Mouse (Mus musculus) cerebellum, postnatal 36 days (tissue): ENCODE measurements around the gene Mical2.

Experiments
- DNase-seq, 2 experiments: peaks; one replicate each; pipeline ENCODE4 v3.0.0; 2021 to 2022; ENCODE audit warnings: mixed read lengths in 2 of 2

Mical2 gene

DNA sequence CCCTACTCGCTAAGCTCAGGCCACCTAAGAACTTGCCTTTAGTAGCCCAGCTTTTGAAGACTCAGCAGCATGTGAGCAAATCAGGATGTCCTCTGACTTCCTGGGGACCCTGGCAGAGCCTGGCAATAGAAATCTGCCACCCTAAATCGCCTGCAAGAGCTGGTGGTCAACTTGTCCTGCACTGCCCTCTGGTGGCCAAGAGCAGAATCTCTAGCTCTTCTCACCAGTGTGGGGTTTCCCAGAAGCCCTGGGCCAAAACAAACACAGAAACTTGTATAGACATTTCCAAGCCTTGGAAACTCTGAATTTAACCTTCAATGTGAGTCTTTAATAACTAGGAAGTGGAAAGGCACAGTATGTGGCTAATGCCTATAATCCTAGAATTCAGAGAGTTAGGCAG is 143.4 kb downstream of the Mical2 start:
- DNase-seq: peak; percentile 87 to 89

DNA sequence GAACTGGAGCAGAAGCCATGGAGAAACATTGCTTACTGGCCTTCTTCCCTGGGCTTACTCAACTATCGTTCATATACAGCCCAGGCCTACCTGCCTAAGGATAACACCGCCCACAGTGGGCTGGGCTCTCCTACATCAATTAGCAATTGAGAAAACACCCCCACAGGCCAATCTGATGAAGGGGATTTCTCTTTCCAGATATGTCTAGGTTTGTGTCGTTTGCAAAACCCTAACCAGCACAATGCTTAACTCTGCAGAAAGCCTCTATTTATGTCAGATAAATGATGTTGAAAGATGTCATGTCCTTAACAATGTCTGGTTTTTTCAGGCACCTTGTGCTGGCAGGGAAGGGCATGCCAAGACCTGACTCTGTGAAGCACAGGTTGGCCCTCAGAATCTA is 144.3 kb downstream of the Mical2 start:
- DNase-seq: no peak

DNA sequence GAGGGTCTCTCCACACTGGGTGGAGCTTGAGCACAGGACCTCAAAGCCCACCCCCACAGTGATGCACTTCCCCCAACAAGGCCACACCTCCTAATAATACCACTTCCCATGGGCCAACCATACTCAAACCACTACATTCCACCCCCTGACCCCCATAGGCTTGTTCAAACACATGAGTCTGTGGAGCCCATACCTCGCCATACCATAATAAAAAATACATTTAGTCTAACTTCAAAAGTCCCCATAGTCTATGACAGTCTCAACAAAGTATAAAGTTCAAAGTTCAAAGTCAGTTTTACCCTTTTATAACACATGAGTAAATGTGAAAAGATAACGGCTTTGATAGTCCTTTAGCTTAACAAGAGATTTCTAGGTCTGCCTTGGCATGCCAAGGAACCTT is 145.7 kb downstream of the Mical2 start:
- no peak for DNase-seq

DNA sequence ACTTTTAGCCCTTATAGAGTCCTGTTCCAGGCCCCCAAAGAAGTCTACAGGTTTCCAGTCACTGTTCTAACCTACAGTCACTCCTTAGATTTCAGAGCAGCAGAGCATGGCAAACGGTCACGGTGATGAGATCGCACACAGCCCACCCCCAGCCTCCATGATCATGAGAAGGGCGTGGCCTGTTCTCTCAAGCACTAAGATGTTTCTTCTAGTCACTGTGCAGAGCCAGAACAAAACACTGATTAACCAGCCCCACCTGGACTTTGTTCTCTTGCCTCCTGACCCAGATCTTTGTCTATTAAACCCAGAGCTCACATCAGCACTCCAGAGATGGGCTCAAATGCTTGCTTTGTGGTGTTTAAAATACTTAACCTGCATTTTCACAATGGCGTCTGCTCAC is 148.4 kb downstream of the Mical2 start:
- no peak for DNase-seq

DNA sequence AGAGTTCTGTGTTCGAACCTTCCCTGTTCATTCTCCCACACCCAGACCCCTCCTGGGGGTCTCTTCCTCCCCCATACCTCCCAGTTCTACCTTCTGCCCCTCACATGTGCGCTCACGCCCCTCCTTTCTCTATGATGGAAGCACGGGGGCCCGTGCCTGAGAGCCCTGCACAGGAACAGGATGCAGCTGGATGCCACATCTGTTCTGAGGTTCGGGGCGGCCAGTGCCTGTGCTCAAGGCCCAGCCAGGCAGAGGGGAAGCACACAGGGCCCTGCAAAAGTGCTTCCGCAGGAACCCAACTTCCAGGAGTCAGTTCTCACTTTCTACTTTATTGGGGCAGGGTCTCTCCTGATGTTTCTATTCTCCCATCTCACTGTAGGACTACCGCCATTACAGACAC is 149.4 kb downstream of the Mical2 start:
- DNase-seq: no peak

DNA sequence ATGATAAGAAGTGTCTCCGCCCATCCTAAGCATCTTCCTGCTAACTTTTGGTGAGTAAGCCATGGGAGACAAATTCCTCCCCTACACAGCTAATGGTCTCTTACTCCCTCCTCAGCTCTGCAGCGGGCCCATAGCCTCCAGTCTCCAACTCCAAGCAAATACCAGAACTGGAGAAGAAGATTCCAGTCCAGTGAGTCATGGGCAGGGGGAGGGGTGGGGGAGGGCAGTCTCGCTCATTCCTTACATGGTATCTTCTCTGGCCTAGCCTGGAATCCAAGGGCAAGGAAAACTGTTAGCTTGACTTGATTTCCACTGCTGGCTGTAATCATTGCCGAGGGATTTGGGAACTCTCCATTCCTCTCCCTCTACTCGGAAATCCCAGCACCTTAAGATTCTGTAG is 150.2 kb downstream of the Mical2 start:
- DNase-seq: no peak

DNA sequence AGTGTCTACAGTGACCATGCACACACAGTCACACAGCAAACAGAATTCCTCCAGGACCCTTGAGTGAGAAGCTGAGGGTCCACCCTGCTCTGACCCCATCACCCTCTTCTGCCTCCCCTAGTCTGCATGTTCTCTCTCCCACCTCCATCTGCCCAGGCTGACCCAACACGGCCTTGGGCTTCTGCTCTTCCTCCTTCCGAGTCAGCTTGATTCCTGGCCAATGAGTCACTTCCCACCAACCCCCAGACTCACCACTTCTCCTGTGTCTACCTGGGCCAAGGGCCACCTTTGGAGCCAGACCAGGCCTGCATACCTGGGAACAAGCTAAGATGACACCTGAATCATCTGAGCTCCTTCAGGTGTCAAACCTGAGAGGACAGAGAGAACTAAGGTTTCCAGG is 151.0 kb downstream of the Mical2 start:
- DNase-seq: no peak

DNA sequence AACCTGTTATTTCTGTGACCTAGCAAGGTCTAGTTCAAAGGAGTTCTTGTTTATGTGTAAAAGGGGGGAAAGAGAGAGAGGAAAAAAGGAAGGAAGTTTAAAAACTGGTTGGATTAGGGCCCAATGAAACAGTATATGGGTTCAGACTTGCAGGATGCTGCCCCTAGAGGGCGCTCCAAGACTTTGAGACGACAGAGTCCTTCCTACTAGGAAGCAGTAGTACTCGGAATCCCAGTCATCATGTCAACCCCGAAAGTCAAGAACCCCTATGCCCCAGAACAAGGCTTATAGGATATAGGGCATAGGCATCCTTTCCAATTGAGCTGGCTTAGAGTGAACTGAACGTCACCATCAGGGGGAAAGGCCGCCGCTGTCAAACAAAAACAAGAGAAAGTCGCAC is 151.7 kb downstream of the Mical2 start:
- peak; percentile 72 to 79 for DNase-seq

DNA sequence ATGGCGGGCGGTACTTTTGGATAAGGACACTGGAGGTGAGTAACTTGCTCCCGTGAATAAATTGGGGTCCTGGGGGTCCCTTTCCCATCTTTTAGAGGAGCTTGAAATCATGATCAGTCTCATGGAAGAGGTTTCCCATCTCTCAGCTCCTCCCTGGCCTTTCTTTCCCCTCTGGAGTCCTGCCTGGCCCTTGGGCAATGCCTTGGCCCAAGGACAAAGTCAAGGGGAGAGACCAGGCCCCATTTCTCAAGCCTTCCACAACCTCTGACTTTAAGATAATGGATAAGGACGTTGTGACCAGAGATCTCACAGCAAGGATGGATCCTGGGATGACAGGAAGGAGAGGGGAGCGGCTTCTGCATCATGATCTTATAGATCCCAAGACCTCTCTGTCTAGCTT is 152.4 kb downstream of the Mical2 start:
- no peak for DNase-seq

DNA sequence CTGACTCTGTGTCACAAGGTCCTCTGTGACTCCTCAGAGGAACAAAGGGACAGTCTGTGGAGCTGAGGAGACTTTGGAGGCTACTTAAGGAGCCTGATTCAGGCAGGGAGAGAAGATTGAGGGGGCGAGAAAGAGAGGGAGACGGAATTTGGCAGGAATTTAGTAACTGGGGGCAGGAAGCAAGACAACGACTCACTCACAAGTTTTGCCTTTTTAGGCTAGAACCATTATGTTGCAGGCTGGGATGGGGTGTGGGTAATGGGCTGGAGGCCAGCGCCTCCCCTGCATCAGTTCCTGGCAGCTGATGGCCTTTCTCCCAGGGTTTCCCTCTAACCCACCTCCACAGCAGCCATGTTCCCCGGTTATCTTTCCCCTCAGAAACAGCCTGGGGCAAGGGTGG is 152.8 kb downstream of the Mical2 start:
- DNase-seq: no peak

DNA sequence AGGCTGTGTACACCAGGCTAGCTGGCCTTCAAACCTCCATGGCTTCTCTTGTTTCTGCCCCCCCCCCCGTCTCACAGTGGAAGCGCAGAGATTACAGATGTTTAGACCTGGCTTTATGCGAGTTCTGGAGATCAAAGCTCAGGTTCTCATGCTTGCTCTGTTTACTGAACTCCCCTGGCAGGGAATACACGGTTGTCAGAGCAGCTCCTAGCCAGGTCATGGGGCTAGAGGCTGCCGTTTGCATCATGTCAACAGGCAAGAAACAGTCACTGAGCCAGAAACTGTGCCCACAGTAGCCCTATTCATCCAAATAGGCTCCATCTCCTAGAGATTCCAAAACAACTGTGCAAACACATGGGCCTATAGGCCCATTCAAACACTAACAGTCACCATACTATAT is 160.9 kb downstream of the Mical2 start:
- no peak for DNase-seq

DNA sequence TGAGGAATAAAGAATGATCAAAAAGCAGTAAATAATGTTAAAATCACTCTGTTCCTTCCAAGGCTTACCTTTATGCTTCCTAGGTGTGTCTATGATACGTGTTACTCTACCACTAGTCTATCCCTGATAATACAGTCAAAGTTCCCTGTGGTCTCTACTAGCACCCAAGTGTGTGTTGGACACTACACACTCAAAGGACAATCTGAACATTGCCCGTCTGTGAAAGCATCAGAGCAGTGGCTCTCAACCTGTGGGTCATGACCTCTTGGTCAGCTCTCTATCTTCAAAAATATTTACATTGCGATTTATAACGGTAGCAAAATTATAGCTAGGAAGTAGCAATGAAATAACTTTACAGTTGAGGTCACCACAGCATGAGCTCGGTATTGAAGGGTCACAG is 162.2 kb downstream of the Mical2 start:
- no peak for DNase-seq

DNA sequence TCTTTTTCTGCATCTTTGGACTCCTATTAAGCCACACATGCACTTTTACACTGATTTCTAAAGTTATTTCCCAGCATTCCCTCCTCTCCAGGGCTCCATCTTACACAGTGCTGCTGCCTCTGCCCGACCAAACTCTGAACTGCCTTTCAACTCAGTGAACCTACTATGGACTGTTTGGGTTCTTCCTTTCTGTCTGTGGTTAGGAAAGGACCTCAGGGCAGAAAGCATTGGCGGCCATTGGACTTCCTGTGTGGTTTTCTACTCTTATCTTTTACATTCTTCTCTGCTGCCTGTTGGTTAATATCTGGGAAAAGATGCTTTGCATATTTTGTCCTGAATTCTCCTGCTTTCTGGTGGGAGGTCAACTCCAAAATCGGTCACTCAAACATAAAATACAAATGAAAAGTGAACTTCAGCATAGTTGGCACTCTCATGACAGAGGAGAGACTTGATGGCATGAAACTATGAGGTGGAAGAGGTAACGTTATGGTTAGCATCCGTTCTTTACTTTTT is 162.8 kb downstream of the Mical2 start:
- no peak for DNase-seq

DNA sequence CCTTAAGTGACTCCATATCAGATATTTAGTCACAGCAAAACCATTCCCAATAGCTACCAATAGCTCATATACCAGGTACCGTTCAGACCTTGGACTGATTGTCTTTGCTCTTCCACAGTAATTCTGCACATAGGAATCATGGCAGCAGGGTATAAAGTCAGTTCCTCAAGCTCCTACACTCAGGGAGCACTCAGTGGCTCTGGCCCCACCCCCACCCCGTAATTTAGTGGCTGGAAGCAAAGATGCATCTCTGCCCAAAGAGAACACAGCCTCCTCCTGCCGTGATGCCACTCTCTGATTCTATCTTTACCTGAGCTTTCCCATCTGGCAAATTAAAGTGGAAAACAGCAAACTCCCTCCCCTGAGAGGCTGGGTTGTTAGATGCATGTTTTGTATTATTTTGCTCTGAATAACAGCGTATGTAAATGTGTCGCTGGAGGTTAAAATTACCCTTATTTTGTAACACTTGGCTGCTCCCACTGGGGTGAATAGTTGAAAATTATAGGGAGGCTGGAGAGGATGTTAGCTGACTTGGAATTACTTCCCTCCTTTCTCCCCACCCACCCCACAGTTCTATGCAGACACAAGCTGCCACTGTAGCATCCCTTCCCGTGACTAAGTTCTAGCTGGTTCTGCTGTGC is 164.1 kb downstream of the Mical2 start:
- DNase-seq: no peak

DNA sequence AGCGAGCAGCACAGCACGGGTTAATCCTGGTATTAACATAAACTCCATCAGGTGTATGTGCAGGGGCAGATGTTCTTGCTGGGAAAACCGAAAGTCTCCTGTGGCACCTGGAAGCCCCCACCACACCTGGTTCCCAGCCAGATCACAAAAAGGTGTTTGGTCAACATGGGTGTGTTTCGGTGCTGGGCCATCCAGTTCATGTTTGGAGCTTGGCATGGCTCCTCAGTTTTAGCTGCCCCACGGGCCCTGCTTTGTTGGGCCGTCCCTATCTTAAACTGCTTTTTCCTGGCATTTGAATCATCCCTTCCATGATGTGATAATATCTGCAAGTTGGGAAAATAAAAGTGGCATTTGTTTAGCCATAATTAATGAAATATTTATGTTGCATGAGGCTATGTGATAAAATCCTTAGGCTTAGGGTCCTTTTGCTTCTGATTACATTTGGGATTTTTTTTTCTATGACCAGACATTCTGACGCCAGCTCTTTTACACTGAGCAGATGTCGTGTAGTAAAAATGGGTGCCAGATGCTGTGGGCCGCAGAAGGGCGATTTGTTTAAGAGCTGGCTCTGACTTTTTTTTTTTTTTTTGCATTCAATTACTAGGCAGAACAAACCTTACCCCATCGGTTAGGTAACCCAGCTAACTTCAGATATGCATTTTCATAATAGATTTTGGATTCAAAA is 164.7 kb downstream of the Mical2 start:
- DNase-seq: no peak

DNA sequence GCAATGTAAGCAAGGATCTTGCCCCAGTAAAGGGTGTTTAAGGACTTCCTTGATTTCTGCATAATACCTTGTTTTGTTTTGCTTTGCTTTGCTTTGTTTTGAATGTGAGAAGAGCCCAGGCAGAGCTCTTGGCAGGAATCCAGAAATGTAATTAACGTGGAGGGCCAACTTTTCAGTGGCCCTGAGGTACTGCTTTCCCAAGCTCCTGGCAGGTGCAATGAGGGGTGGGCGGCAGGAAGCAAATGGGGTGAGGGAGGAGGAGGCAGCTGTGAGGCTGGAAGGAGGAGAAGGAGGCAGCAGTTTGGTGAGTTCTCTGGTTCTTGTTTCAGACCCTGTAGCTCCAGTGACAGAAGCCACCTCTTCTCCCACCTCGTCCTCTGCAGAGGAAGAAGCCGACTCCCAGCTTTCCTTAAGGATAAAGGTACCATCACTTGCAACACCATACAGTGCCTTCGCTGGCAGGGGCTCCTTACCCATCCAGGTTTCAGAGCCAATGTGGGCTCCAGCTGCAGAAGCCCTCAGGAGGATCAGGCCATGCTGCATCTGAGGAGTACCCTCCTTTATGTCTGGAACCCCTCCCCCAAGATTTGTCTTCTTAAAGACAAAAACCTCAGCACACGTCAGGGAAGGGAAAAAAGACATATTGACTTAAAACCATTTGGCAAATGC is 165.4 kb downstream of the Mical2 start:
- no peak for DNase-seq

DNA sequence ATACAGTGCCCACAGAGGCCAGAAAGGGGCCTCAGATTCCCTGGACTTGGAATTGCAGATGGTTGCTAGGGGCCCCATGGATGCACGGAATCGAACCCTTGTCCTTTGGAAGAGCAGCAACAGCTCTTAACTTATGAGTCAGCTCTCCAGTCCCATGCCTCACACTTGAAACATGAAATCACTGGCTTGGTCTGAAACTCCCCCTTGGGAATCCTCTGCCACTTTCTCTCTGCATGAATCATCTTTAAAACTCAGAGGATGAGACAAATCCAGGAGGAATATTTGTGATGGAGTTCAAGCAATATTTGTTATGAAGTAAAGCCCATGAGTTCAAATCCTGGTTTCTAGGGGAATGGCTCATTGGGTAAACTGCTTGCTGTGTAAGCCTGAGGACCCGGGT is 172.1 kb downstream of the Mical2 start:
- DNase-seq: no peak

DNA sequence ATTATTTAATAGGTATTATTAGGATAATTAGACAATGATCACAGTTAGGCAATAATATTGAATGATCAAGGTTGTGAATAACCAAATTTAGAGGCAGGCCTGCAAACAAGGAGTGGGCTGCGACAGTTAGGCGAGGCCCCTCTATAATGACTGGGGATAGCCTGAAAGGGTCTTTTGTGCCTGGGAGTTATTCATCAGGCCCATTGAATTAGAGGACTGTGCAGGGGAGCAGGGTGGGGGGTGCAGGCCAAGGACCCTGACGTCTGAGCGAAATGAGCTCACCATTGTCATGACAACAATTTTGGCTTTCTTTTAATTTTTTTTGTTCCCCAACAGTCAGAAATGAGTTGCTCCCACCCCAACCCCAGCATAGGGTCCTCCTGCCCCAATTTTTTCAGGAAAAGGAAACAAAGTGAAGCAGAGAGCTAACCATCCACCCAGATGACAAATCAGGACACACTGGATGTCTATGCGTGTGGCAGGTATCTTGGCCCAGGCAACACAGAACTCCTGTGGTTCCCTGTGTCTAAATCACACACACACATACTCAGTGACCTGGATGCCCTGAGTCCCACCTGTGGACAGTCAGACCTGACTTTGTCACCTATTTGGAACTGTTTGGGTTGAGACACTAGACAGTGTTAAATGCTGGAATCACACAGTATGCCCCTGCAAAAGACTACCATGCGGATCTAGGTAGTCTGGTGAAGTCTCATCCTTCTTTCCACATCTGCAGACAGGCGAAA is 173.9 kb downstream of the Mical2 start:
- no peak for DNase-seq

DNA sequence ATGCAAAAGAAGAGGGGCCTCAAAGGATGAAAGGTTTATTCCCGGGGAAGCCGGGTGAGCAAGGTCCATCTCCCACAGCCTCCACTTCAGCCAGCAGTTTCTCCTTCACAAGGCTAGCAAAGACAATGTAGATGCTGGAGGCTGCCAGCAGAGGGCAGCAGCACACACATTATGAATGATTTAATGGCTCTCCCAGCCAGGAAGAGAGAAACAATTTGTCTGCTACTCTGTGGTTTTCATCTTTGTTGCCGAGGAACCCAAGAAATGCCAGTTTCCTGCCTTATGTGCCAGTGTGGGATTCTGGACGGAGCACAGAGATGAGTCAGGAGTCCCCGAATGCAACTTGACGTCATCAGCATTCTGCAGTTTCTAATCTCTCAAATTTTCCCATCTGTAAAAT is 174.5 kb downstream of the Mical2 start:
- peak; percentile 79 to 81 for DNase-seq

DNA sequence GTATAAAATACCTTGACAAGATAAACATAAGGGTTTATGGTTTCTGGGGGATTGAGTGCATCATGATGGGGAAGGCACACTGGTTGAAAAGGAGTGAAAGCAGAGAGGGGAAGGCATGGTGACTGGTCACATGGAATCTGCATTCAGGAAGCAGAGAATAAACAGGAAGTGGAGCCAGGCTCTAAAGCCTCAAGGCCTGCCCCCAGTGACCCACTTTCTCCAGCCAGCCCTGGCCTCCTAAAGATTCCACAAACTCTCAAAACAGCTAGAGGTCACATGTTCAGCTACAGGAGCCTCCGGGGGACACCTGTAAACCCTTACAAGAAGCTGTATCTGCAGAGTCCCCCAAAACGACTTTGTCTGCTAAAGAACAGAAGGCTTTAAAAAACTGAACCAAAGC is 179.4 kb downstream of the Mical2 start:
- no peak for DNase-seq

DNA sequence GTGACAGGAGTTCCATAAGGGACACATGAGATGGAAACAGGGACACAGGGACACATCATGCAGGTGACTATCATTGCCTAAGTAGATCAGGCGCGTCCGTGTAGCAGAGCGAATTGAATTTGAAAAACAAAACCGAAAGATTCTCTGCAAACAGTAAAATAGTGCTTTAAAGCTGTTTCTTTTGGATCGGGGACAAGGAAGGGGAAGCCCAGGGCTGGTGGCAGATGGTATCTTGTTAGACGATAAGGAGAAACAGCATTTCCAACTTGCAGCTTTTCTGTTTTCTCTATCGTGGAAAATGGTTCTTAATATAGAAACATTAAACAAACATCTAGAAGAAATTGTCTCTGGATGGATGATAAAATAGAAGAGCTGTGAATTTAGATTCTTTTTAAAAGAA is 179.9 kb downstream of the Mical2 start:
- DNase-seq: no peak

DNA sequence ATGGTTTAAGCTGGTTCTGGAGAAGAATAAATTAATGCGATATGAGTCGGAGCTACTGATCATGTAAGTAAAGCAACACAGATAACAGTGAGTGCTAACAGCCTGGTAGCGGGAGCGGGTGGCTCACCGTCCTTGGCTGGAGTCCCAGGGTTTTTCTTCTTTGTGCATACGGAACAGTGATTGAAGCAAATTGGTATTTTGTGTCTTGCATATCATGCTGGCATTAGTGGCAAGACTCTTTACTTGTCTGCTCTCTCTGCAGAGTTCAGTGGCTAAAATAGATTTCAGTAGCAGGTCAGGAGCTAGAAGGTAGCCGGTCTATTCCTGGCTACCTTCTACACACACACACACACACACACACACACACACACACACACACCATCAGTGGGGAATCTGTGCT is 181.9 kb downstream of the Mical2 start:
- peak; percentile 26 to 30 for DNase-seq

DNA sequence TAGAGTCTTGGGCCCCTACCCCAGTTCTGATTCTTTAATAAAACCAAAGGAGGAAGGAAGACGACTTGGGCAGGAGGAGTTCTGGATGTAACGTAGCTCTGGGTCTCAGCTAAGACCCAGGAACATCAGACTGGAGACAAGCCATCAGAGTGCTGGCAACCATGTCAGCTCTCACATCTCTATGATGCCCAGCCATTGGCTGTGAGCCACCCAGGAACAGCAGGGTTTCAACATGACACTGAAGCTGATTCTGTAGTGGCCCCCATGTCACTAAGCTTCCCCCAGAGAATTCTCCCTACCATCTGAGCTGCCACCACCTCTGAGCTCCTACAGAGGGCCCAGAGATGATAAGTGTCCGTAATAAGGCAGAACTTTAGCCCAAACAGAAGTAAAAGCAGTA is 184.3 kb downstream of the Mical2 start:
- no peak for DNase-seq

DNA sequence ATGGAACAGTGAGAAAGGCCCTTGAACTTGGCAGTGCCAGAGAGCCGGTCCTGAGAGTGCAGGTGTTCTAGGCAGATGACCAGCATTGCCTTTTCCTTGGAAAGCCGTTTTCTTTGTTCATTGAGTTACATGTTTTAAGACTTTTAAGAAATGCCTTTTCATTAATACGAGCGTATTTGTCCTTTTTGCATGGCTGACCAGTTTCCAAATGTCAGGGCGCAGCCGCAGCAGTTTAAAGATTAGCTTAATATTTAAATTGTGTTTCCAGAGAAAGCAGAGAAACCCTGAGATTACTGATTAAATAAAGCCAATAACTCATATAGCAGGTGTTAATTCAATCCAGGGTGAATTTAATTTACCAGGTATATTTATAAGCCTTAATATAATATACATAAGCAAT is 187.6 kb downstream of the Mical2 start:
- no peak for DNase-seq
